Mouse (Mus musculus) bone marrow, adult 2 months (tissue): ENCODE results near the gene Fars2.

Source experiments
- CTCF ChIP-seq: fragments of 200-500 bp; IDR thresholded peaks from 2 replicates; pipeline ENCODE4 v1.5.1; 2011; ENCODE audit warnings: low read length, control low read depth; ENCODE audit not compliant: control insufficient read depth, insufficient read depth
- POLR2A ChIP-seq: fragments of 200-500 bp; IDR thresholded peaks from 2 replicates; pipeline ENCODE4 v1.6.1; 2011; ENCODE audit warnings: low read depth, mild to moderate bottlenecking, control low read depth, low read length, borderline replicate concordance; ENCODE audit not compliant: control insufficient read depth

DNA sequence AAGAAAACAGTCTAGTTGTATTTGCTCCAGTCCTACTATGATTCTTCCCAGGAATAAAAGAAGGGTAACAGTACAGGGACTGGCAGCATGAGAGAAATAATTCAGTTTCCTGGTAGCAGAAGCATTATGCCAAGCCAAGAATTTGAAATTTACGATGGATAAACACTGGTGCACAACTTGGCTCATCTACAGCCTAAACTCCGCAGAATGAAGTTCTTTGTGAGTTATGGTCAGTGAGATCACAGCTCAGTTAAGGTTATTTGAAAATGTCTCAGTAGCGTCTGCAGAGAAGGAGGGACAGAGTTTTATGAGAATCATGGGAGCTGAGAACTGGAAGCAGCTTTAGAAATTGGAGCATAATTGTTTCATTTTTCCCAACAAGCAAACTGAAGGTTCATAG is 31.2 kb upstream of the Fars2 start:
- TF ChIP-seq POLR2A, result no peak
- TF ChIP-seq CTCF, result no peak
